8 mouse cellular contexts compared by ENCODE assay signal in the genomic region with DNA sequence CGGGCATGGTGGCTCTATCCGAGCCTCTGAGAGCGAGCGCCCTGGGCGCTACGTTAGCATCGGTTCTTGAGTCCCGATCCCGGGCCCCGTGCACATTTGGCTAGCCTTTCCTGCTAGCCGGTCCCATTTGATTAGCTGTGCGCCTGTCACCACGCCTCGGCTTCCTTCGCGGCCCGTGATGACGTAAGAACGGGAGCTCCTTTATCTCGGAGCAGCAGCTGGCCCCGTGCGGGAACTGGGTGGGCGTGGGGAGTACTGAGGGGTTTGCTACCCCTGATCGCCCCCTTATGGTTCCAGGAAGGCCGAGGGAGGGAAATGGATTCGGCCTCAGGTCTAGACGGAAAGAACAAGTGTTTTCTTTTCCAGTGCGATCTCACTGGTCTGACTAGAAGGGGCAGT. TPM values are rescaled to one million over a fixed set of nuclear protein-coding genes. Genes with fewer than 3 reads are reported as not detected.
A peak's percentile ranks its signal among the peaks of the same experiment; 100 is the strongest.
DNase-seq lines count a peak whose midpoint lies in the region; ATAC-seq lines count a peak whose summit lies in the region.

No protein-coding gene starts in this region.

- H3K27me3 ChIP-seq in embryonic facial prominence, embryonic 11.5 days (ENCODE audit: control insufficient read depth, insufficient read depth, low read length), result no peaks in the 10 kb centered on the region
- H3K27me3 ChIP-seq in midbrain, embryonic 11.5 days (ENCODE audit: control insufficient read depth, insufficient read depth, low read length), result no peaks in the 10 kb centered on the region

- H3K27ac ChIP-seq in embryonic facial prominence, embryonic 11.5 days (replicated peaks; ENCODE audit: low read depth, low read length), result peak overlapping the region; percentile 92
- H3K27ac ChIP-seq in midbrain, embryonic 11.5 days (ENCODE audit: low read depth, low read length), result peak overlapping the region; percentile 97

- ATAC-seq in embryonic facial prominence, embryonic 11.5 days (replicated peaks; ENCODE audit: insufficient number of reproducible peaks, low FRiP score, low TSS enrichment, low read depth), result peak; percentile 86
- peak; percentile 89 for ATAC-seq in midbrain, embryonic 11.5 days (ENCODE audit: low FRiP score)

- peak overlapping the region; percentile 73 for H3K4me2 ChIP-seq in embryonic facial prominence, embryonic 11.5 days (ENCODE audit: low read depth, low read length)
- peak overlapping the region; percentile 70 for H3K4me2 ChIP-seq in midbrain, embryonic 11.5 days

- intact Hi-C loops in left cerebral cortex, postnatal 4 days (cut with DNase I), result no loop called here

- no peaks in the 10 kb centered on the region; the same call in 1 of the 2 replicates for H3K36me3 ChIP-seq in embryonic facial prominence, embryonic 11.5 days (replicated peaks; ENCODE audit: control insufficient read depth, insufficient read depth, low read depth, low read length)
- H3K36me3 ChIP-seq in midbrain, embryonic 11.5 days (ENCODE audit: control insufficient read depth, insufficient read depth, low read length), result peaks cover 2% of the 10 kb centered on the region; the same call in 1 of the 2 replicates

- DNase-seq in 3134 (ENCODE audit: extremely low read depth, insufficient read length, low spot score), result peak; percentile 80
- peak; percentile 78 for DNase-seq in adrenal gland, postnatal 25 days
- DNase-seq in embryonic facial prominence, embryonic 11.5 days (ENCODE audit: low spot score), result peak; percentile 92
- DNase-seq in heart, adult 11 months, result peak; percentile 99
- DNase-seq in kidney, adult 11 months, result peak; percentile 83
- peak; percentile 93 for DNase-seq in left cerebral cortex, postnatal 4 days
- peak; percentile 97 for DNase-seq in midbrain, embryonic 11.5 days (ENCODE audit: low spot score, missing footprints)
- DNase-seq in skeletal muscle tissue, adult 2 months (ENCODE audit: low read depth, low spot score), result peak; percentile 84

- WGBS in embryonic facial prominence, embryonic 11.5 days, result under 1% methylated on average over 28 of the region's 28 CpGs
- WGBS in midbrain, embryonic 11.5 days, result under 1% methylated on average over 28 of the region's 28 CpGs

- H3K4me1 ChIP-seq in embryonic facial prominence, embryonic 11.5 days (ENCODE audit: control insufficient read depth, insufficient read depth, low read length), result no peaks in the 10 kb centered on the region; the same call in 1 of the 2 replicates
- peaks cover 30% of the 10 kb centered on the region for H3K4me1 ChIP-seq in midbrain, embryonic 11.5 days (ENCODE audit: control insufficient read depth, insufficient read depth, low read length)

- H3K4me3 ChIP-seq in embryonic facial prominence, embryonic 11.5 days (ENCODE audit: low read depth, low read length), result peak overlapping the region; percentile 83
- peak overlapping the region; percentile 86 for H3K4me3 ChIP-seq in midbrain, embryonic 11.5 days (ENCODE audit: low read depth, low read length)

- peak overlapping the region; percentile 72 for H3K9ac ChIP-seq in embryonic facial prominence, embryonic 11.5 days (replicated peaks; ENCODE audit: low read length)
- H3K9ac ChIP-seq in midbrain, embryonic 11.5 days (ENCODE audit: low read length), result peak overlapping the region; percentile 85

- no peaks in the 10 kb centered on the region for H3K9me3 ChIP-seq in embryonic facial prominence, embryonic 11.5 days (replicated peaks; ENCODE audit: control insufficient read depth, low read length)
- H3K9me3 ChIP-seq in midbrain, embryonic 11.5 days (ENCODE audit: control insufficient read depth, low read length), result no peaks in the 10 kb centered on the region

RNA-seq across cellular contexts. Expression of a gene that starts 0.6 kb away (rescaled TPM):
- total RNA-seq in adrenal gland, postnatal 25 days (2021), result 82.8 and 99.6 TPM in 2 replicates
- 117 and 125 TPM in 2 replicates for polyA plus RNA-seq in embryonic facial prominence, embryonic 11.5 days (2014; fragmentation: Nextera tagmentation; extraction: Ambion mirVana)
- 10 to 100 TPM; 74.4 to 76.6 TPM for total RNA-seq in left cerebral cortex, postnatal 4 days (2021)
- 131 and 146 TPM in 2 replicates for polyA plus RNA-seq in midbrain, embryonic 11.5 days (2014; fragmentation: Nextera tagmentation; extraction: Ambion mirVana)

RNA-seq across cellular contexts. Expression of a gene that starts 11.9 kb away (rescaled TPM):
- not detected in 2 replicates for total RNA-seq in adrenal gland, postnatal 25 days (2021)
- polyA plus RNA-seq in embryonic facial prominence, embryonic 11.5 days (2014; fragmentation: Nextera tagmentation; extraction: Ambion mirVana), result not detected in 2 replicates
- total RNA-seq in left cerebral cortex, postnatal 4 days (2021), result not detected
- not detected in 2 replicates for polyA plus RNA-seq in midbrain, embryonic 11.5 days (2014; fragmentation: Nextera tagmentation; extraction: Ambion mirVana)

RNA-seq across cellular contexts. Expression of a gene that starts 23.6 kb away (rescaled TPM):
- not detected in 2 replicates for total RNA-seq in adrenal gland, postnatal 25 days (2021)
- not detected in 2 replicates for polyA plus RNA-seq in embryonic facial prominence, embryonic 11.5 days (2014; fragmentation: Nextera tagmentation; extraction: Ambion mirVana)
- under 1 TPM; 0.18 to 0.42 TPM for total RNA-seq in left cerebral cortex, postnatal 4 days (2021)
- polyA plus RNA-seq in midbrain, embryonic 11.5 days (2014; fragmentation: Nextera tagmentation; extraction: Ambion mirVana), result 0.19 and 0.34 TPM in 2 replicates

RNA-seq across cellular contexts. Expression of a gene that starts 38.6 kb away (rescaled TPM):
- total RNA-seq in adrenal gland, postnatal 25 days (2021), result not detected in 2 replicates
- polyA plus RNA-seq in embryonic facial prominence, embryonic 11.5 days (2014; fragmentation: Nextera tagmentation; extraction: Ambion mirVana), result not detected in 2 replicates
- total RNA-seq in left cerebral cortex, postnatal 4 days (2021), result under 1 TPM in 1 of 2 experiments, not detected in 1; 0.08 TPM
- polyA plus RNA-seq in midbrain, embryonic 11.5 days (2014; fragmentation: Nextera tagmentation; extraction: Ambion mirVana), result not detected in 2 replicates

RNA-seq across cellular contexts. Expression of a gene that starts 52.8 kb away (rescaled TPM):
- 59.2 and 76.0 TPM in 2 replicates for total RNA-seq in adrenal gland, postnatal 25 days (2021)
- 48.7 and 50.0 TPM in 2 replicates for polyA plus RNA-seq in embryonic facial prominence, embryonic 11.5 days (2014; fragmentation: Nextera tagmentation; extraction: Ambion mirVana)
- total RNA-seq in left cerebral cortex, postnatal 4 days (2021), result 10 to 100 TPM; 66.2 to 70.8 TPM
- 47.2 and 48.7 TPM in 2 replicates for polyA plus RNA-seq in midbrain, embryonic 11.5 days (2014; fragmentation: Nextera tagmentation; extraction: Ambion mirVana)

Comparison
In these comparisons a context has a peak if more than half of its experiments do, and no peak if none do; other contexts are left out.
1. Peak in every context shown above with its lines: DNase-seq, ATAC-seq, H3K4me3 ChIP-seq and H3K27ac ChIP-seq.